Mouse (Mus musculus) layer of hippocampus, adult 6 months (tissue): ENCODE measurements around the gene Kdm4c. TPM values are rescaled to one million over a fixed set of nuclear protein-coding genes. Genes with fewer than 3 reads are reported as not detected.

Experiments used
- long read RNA-seq, 2 experiments: library from polyadenylated mRNA; unstranded; transcript quantifications; one replicate each; pipeline ENCODE4 v2.0.0; 2019 to 2020
- polyA plus RNA-seq: library from polyadenylated mRNA; unstranded; fragments of <200 nt; fragmentation: Nextera tagmentation; gene quantifications from 2 replicates; pipeline ENCODE4 v1.2.3, GENCODE M21; 2021

Kdm4c gene
- 5.8 and 7.4 TPM in 2 replicates for polyA plus RNA-seq
- long read RNA-seq, experiment 1, full-length matches to known transcripts: 2 of 17 reads
- long read RNA-seq, experiment 1, partial matches to known transcripts: 12 of 17 reads
- long read RNA-seq, experiment 1, other reads (novel, unspliced or antisense): 3 of 17 reads
- long read RNA-seq, experiment 2, full-length matches to known transcripts: 62 of 98 reads
- long read RNA-seq, experiment 2, partial matches to known transcripts: 11 of 98 reads
- long read RNA-seq, experiment 2, other reads (novel, unspliced or antisense): 25 of 98 reads

GRCm38 (mm10) chr4:74242176-74242575, at the start of gene Kdm4c:
Kdm4c (plus strand) TSS chr4:74242497.

Other genes with a start within 250 kb of the Kdm4c start
- gene Frmd3, start 229.1 kb upstream of the Kdm4c start, polyA plus RNA-seq: 1.8 and 1.9 TPM in 2 replicates